Mouse (Mus musculus): ENCODE data around the gene Tbc1d22a. TPM values are rescaled to one million over a fixed set of nuclear protein-coding genes. Genes with fewer than 3 reads are reported as not detected.

Gene Tbc1d22a
- total RNA-seq, 2 experiments from 2014 or later: 25.7 to 26.0 TPM

DNA sequence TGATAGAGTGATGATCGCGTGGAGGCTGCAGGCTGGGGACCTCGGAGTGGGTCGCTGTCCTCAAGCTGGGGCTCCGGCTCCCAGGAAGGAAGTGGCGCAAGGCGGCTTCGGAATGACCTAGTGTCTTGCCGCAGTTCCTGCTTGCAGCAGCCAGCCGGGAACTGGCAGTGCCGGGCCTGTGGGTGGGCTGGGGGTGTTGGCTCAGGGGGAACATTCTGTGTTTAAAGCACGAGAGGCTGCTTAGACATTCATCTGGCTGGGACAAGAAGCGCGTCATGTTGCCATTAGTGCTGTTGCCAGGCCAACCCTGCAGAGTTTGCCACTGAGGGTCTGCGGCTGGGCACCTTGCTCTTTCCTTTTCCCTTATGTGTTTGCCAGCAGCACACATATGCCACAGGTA lies 63.2 kb downstream of the Tbc1d22a start:
- DNase-seq: peak in 1 of 2 experiments; percentile 39

DNA sequence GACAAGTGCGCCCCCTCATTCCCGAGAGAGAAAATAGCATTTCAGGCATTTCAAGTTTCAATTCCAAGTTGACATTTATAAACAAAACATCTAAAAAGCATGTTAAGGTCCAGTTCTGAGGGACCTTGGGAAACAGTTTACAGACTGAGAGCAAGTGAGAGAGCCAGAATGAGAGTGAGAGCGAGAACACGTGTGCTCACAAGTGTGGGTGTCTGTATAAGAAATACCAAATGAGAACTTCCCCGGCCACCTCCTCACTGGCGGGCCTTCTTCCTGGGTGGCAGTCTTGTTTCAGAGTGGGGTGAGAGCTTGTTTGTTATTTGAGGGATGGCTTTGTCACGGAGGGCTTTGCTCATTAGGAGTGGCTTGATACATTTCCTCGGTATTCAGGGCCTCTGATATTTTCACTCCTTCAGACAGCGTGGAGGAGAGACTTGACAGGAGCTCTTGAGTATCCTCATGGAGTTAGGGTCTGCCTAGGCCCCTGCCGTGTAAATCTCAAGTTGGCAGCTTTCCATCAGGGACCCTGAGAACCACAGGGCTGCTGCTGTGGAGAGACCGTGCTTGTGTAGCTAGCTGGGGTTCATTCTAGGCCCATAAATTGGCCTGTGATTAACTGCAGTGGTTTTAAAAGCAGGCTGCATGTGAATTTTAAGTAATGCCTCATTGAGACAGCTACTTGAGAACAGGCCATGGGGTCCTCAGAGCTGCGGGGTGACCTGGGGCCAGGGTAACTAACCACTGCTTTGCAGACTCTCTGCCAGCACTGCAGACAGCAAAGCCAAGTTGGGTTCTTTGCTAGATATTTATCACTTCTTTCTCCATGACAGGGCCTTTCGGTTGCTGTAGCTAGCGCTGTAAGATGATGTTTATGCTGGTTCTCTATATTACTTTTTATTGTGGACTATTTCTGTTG lies 65.1 kb downstream of the Tbc1d22a start:
- no peak for DNase-seq

DNA sequence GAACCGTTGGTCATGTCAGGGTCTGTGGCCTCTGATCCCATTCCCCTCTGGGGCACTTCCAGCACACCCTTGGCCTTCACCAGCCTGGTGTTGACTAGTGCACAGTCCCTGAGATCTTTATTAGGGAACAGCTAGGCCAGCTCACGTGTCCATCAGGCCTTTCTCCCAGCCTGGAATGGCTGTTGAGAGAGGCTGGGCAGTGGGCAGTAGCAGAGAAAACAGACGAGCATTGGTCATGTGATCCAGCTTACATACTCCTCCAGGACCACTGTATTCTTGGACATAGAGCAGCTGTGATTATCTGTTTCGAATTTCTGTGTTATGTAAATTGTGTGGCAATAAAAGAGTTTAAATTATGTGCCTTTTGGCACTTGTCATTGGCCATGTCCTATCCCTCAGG lies 65.9 kb downstream of the Tbc1d22a start:
- no peak for DNase-seq

DNA sequence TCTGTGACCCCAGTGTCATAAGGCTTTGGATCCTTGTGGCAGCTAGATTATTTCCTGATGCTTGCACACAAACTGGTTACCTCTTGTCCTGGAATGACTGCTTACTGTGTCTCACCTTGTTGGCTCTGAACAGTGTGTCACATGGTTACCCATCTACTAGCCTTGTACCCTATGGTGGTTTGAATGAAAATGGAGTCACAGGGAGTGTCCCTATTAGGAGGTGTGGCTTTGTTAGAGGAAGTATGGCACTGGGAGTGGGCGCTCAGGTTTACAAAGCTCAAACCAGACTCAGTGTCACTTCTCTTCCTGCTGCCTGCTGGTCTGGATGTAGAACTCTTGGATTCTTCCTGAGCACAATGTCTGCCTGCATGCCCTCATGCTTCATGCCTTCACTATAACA lies 69.0 kb downstream of the Tbc1d22a start:
- DNase-seq: no peak

DNA sequence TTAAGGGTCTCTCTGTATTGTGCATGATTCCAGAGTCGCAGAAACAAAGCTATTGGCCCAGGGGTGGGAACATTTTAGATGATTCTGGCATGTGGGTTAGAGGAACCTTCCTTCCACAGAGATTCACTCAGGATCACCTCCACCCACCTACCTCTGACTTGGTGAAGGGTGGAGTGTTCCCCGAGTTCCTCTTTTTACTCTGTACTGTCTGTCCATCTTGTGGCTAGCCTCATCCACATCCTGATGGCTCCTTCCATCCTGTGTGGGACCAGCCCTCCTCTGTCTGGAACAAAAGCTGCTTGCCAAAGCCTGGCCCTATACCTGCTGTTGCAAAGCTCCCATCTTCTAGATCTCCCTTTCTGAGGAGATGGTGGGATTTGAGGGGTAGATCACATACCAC lies 71.0 kb downstream of the Tbc1d22a start:
- DNase-seq: no peak

DNA sequence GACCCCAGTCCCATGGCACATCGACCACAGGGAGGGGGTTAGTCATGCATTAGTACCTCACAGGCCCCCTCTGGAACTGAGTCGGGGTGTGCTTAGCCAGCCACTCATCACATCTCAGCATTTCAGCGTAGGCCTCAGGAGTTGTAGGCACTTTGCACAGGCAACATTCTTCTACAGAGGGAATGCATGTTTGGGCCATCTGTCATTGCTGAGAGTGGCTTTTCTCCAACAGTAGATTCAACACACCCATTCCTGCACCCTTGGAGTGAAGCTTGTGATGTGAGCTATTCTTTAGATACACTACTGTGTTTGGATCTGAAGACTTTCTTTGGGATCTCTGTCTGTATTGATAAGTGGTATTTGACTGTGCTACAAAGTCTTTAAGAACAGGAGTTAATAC lies 75.8 kb downstream of the Tbc1d22a start:
- DNase-seq: no peak

DNA sequence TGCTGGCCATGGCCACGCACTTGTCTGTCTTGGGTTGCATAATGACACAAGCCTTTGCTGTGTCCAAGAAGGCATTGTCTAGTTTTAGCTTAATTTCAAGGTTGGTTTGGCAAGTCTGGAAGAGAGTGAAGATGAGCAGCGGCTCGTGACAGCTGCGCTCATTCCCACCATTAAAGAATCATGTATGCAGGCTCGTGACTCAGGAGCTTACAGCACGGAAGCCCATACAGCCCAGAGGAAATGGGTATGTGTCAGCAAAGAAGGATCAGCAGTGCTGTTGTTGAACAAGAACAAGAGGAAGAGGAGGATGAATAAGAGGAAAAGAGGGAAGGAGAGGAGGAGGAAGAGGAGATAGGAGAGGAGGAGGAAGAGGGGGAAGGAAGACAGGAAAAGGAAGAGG lies 78.0 kb downstream of the Tbc1d22a start:
- no peak for DNase-seq

DNA sequence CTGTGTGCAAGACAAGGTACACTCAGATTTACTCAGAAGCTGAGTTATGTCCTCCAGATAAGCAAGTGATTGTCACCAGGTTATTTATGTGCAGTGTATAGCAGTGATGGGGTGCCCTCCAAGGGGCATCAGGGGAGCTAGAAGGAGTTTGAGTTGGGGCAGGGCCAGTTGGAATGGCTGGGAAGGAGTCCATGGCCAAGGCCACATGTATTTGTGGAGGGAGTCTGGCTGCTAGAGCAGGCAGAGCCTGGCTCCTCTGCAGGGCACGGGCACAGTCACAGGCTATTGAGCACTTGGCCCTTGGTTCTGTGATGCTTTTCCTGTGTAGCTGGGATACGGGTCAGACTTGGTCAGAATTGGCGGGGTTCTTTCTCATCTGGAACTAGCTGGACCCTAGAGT lies 80.2 kb downstream of the Tbc1d22a start:
- DNase-seq: no peak

DNA sequence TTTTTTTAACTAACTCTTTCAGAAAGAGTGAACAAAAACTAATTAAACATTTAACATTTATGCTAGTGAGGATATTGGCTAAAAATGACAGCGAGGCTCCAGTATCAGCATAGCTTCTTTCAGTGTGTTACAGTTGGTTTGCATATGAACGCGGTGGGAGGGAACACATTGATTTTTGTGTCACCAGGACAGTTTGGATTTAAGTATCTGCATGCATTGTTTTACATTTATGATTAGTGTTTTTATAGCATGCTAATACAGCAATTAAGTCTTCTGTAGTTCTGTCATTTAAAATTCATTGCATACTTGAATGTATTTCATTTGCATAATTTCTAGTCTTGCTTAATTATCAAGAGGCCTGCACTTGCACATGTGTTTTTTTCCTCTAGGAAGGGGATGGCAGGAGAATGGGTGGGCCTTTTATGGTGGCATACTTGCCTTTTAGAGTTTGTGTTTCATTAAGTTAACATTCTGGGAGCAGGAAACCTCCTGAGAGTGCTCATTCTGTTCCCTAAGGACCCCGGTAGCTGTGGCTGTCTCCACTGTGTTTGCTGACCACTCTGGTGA lies 81.5 kb downstream of the Tbc1d22a start:
- DNase-seq: no peak

DNA sequence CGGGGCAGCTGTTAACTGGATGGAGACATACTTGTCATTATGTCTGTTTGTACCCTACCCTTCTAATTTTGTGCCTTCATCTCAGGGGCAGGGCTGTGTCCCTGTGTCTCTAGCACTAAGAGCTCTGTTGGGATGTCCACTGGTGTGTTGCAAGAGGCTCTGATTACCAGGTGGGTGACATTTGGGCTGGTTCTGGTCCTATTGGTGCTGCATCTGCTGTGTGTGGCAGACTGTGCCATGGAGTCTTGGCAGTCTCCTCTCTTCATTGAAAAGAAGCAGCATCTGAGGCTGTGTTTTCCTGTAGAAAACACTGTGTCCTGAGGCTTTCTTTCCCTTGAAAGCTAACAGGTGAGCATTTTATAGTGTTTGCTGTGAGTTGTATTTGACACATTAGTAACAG lies 83.0 kb downstream of the Tbc1d22a start:
- DNase-seq: no peak

DNA sequence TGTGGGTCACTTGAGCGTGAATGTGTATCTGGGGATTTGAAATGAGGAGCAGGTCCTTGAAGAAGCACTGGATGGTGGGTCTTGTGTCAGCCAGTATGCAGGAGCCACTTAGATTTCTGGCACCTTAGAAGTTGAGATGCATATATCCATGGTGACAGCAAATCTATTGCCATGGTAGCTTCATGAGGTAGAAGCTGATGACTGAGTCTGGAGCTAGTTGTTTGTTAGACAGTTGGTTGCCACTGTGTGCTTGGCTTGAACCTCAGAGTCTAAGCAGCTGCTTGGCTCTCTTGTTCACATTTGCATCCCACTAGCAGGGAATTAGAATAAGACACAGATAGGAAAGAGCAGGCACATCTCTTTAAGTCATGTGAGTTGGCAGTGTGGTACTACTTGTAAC lies 89.6 kb downstream of the Tbc1d22a start:
- DNase-seq: no peak

DNA sequence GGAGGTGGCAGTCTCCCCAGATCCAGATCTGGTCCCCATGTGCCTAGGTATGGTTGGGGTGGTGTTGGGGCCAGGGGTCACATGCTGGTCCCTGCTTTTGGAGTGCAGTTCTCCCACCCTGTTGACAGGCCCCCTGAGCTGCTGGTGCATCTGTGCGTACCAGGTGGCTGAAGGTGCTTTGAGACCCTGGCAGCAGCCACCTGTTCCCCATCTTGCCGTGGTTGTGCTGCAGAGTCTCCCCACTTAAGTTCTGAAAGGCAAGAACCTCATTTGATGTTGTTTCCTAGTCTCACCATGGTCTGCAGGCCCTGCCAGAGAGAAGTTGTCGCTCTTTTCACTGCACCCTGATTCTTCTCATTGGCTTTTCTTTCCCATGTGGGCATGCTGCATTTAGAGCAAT lies 90.6 kb downstream of the Tbc1d22a start:
- DNase-seq: no peak

DNA sequence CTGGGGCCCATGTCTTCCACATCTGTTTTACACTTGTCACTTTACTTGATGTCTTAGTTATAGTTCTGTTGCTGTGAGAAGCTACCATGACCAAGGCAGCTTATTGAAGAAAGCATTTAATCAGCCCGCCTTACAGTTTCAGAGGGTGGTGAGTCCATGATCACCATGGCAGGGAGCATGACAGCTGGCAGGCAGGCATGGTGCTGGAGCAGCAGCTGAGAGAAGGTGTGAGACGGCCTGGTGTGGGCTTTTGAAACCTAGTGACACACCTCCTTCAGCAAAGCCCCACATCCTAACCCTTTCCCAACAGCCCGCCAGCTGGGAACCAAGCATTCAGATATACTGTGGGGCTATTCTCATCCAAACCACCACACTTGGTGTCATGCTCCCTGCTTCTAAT lies 91.0 kb downstream of the Tbc1d22a start:
- DNase-seq: no peak

DNA sequence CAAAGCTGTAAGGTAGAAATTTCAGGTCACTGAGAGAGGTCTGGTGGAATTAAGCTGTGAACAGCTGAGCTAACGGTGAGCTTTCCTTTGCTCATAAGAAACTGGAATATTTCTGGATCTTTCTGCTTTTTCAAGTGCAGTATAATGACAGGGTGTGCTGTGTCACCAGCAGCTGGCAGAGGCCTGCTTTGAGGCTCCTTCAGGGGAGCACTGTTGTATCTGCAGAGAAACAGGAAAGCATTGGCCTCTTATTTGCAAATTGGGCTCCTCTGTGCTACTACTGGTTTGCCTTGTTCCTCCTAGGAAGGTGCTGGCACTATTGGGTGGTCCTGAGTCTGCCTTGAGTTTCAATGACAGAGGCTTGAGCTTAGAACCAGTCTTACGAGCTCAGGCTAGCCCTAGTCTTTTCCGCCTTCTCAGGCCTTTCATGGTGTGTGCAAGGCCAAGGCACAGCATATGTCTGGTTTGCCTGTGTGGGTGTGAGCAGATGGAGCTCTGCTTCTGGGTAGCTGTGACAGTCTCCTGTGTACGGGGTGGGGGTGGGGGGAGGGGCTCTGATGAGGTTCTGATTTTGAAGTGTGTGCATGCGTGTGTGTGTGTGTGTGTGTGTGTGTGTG lies 95.1 kb downstream of the Tbc1d22a start:
- no peak for DNase-seq

DNA sequence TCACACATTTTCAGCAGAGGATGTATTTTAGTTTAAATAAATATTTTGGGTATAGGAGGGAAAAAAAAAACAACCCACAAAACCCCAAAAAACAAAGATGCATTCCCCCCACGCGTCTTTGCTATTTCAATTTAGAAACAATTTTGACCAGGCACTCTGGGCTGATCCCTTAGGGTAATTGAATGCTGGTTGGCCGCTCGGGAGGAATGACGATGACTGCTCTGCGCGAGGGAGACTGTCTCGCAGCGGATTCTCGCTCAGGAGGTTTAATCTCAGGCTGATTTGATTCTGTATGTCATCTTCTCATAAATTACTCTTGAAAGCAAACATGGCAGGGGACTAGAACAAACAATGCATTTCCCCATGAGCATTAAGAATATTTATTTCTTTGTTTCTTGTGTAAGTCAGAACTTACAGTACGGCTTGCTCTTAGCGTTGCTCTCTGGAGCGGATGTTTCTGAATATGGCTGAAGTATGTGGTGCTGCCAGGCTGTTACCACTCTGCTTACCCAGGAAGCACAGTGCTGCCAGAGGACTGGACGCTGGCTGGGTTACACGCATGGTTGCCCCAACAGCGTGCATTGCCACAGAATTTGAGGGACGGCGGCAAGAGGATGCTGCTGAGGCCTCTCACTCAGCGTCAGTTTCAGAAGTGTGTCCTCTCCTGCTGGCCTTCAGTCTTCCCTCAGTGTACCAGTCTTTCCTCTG lies 106.7 kb downstream of the Tbc1d22a start:
- DNase-seq: no peak

DNA sequence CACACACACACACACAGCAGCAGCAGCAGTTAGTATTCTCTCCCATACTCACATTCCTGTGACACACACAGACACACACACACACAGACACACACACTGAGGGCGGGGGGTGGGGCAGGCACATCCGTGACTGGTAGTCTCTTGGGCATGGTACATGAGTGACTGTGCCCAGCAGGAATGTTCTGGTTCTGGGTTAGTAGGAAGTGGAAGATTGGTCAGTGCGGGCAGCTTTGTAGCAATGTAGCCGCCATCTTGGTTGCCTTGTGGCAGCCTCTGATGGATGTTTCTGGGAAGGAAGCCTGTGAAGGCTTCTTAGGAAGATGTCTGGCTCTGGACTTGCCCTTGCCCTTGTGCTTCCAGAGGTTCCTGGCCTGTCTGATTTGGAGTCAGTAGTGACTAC lies 112.1 kb downstream of the Tbc1d22a start:
- no peak for DNase-seq

DNA sequence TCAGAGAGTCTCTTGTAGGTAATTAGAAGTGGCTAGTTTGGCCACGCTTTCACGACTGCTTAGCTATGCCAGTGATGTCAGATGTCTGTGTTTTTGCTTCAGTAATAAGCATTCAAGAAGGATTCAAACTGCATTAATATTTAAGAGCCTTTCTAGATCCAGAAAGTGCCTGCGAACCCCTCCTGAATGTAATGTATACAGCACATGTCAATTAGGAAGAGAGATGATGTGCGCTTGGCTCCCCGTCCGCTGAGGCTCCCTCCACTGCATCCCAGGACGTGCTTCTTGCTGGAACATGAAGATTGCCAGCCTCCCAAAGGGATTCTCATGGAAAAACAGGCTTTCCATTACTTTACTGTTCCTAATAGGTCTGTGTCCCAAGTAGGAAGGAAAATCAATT lies 115.7 kb downstream of the Tbc1d22a start:
- no peak for DNase-seq

DNA sequence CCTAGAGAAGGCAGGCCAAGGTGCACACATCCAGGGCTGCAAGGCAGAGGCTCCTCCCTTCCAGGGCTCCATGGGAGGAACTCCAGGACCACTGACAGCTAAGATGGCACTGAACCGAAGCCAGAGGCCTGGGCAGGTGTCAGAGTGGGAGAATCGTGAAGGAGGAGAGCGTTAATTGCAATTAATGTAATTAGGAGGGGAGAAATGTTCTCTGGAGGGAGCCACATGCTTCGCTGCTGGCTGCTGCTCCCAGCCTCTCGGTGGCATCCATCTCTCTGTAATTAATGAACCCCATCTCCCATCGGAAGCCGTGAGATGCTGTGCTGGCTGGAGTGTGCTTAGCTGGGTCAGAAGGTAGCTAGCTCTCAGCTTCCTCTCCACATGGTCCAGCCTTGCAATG lies 116.2 kb downstream of the Tbc1d22a start:
- DNase-seq: no peak

DNA sequence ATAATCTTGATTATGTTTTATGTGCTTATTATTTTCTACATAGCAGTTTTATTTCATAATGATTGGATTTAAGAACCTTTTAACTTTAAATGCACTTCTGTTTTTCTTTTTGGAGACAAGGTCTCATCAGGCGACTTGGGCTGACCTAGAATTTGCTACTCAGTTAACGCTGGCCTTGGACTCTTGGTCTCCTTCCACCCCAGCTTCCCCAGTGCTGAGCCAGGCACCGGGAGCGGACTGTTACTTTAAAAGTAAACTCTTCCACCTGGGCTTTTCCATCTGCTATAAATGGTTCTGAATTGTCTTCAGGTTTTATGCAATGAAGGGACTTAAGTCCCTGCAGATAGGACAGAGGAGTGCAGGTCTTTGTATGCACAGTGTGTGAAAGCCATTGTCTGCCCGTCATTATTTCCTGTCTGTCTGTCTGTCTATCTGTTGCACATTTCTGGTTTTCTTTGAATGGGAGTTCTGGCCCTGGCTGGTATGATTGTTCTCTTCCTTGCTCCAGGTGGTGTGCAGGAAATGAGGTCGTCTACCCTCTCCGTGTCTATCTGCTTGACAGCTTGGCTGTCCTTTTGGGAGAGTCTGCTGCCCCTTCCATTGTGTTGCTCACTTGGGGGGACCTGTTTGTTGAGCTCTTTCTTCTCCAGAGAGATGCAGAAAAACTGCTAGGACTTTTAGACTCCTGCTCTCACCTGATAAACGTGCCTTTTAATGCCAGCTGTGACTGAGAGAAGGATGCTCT lies 117.4 kb downstream of the Tbc1d22a start:
- DNase-seq: no peak

DNA sequence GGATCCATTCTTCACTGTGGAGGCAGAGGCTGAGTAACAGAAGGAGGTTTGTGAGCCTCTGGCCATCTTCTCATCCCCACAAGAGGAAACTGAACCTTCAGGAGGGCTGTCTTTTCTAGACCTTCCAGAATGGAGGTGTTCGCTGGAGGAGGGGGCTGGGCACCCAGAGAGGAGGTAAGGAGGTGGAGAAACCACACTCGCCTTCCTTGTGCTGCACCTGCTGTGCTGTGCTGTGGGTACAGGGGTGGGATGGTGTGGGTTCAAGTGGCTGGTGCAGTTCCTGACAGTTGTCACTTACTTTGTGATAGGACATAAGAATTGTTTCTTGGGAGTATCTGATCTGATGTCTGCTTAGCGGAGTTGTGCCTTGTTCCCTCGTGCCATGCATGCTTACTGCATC lies 118.9 kb downstream of the Tbc1d22a start:
- DNase-seq: no peak

DNA sequence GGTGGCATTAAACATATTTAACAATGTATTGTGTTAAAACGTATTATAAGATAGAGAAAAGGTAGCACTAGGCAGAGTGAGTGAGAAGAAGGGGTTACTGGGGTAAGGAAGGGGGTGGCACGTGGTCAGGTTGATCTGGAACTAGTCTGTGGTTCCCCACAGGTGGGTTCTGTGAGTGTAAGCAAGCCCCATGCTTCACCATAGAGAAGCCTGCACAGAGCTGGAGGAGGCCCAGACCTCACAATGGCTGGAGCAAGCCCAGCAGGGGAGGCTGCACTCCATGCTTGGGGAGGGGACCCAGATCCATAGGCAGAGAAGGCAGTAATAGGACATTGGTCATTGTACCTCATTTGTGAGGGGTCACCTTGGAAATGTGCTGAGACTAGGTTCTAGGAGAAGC lies 119.3 kb downstream of the Tbc1d22a start:
- no peak for DNase-seq

DNA sequence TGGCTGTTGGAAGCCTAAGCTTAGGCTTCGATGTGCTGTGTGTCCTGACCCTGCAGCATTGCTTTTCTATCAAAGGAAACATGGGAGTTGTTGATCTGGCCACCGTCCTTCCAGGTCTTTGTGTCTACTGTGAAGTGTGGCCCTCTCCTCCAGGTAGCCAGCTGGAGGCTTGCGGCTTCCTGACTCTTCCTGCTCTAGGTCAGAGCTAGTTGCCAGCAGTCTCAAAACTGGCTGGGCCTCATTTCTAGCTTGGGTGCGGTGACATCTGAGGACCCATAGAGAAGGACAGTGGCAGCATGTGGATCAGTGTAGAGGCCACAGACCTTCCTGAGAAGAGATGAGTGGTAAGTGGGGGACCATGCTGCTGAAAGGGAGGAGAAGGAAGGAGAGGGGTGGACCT lies 120.0 kb downstream of the Tbc1d22a start:
- no peak for DNase-seq

Measured in heart, adult 18-20 months (tissue).